In genomic region chr4:42961592-42961991, GRCm38 (mm10) we compare ENCODE assay signal across 9 mouse cellular contexts. TPM values are rescaled to one million over a fixed set of nuclear protein-coding genes. Genes with fewer than 3 reads are reported as not detected.
DNase-seq lines count a peak whose midpoint lies in the region; ATAC-seq and TF ChIP-seq lines count a peak whose summit lies in the region.
"Had no signal": no experiment of that assay in that cellular context is flagged by ENCODE, and none has a peak within 500 bp of the region (broad histone marks: within the 10 kb centered on the region; RNA-seq: fewer than 3 reads in every experiment).

No protein-coding gene starts in this region.

- H3K9me3 ChIP-seq in hindbrain, embryonic 11.5 days (ENCODE audit: control insufficient read depth, low read length), result no peaks in the 10 kb centered on the region
- H3K9me3 ChIP-seq in hindbrain, embryonic 13.5 days, result no peaks in the 10 kb centered on the region
- H3K9me3 ChIP-seq: stomach, embryonic 15.5 days had no signal

- no peak for ATAC-seq in hindbrain, embryonic 11.5 days (ENCODE audit: low FRiP score)
- ATAC-seq in hindbrain, embryonic 13.5 days (ENCODE audit: low FRiP score), result no peak
- peak; percentile 73 for ATAC-seq in activated CD4-positive, CD25-positive, alpha-beta regulatory T cell, adult 4 months

- no peak overlapping the region for H3ac ChIP-seq in C2C12 (ENCODE audit: control insufficient read depth, insufficient read length, low read depth)

- H3K4me2 ChIP-seq in hindbrain, embryonic 11.5 days (replicated peaks; ENCODE audit: low read depth, low read length), result no peak overlapping the region
- H3K4me2 ChIP-seq in hindbrain, embryonic 13.5 days, result no peak overlapping the region
- H3K4me2 ChIP-seq: stomach, embryonic 15.5 days had no signal

- H3K4me3 ChIP-seq in hindbrain, embryonic 11.5 days (ENCODE audit: low read depth, low read length), result no peak overlapping the region
- H3K4me3 ChIP-seq in hindbrain, embryonic 13.5 days, result no peak overlapping the region
- H3K4me3 ChIP-seq in C2C12 (ENCODE audit: insufficient read depth, poor library complexity, severe bottlenecking), result no peak overlapping the region
- H3K4me3 ChIP-seq: stomach, embryonic 15.5 days had no signal

- H3K27ac ChIP-seq in hindbrain, embryonic 11.5 days (ENCODE audit: low read depth, low read length), result no peak overlapping the region
- no peak overlapping the region for H3K27ac ChIP-seq in hindbrain, embryonic 13.5 days
- H3K27ac ChIP-seq: stomach, embryonic 15.5 days had no signal

- DNase-seq in hindbrain, embryonic 11.5 days (ENCODE audit: low spot score), result peak; percentile 73
- peak; percentile 52 for DNase-seq in embryo, embryonic 9.5 days (ENCODE audit: extremely low spot score)
- DNase-seq in kidney, postnatal 14 days, result peak; percentile 60
- DNase-seq in lung, postnatal 4 days, result peak; percentile 43 to 66
- peak; percentile 51 to 75 for DNase-seq in spleen, postnatal 4 days (ENCODE audit: low spot score in 2 of 2)

- no peaks in the 10 kb centered on the region for H3K4me1 ChIP-seq in hindbrain, embryonic 11.5 days (replicated peaks; ENCODE audit: control insufficient read depth, insufficient read depth, low read length)
- H3K4me1 ChIP-seq in hindbrain, embryonic 13.5 days (replicated peaks), result peaks cover 4% of the 10 kb centered on the region; the same call in 1 of the 2 replicates

- 35% methylated on average over 4 of the region's 4 CpGs for WGBS in hindbrain, embryonic 11.5 days
- 31% methylated on average over 4 of the region's 4 CpGs for WGBS in hindbrain, embryonic 13.5 days

- TF ChIP-seq CTCF in C2C12 (IDR thresholded peaks at IDR 0.05; ENCODE audit: control insufficient read depth, insufficient read depth, insufficient read length), result peak; percentile 35

- H3K27me3 ChIP-seq in hindbrain, embryonic 11.5 days (ENCODE audit: control insufficient read depth, insufficient read depth, low read length), result no peaks in the 10 kb centered on the region
- H3K27me3 ChIP-seq in hindbrain, embryonic 13.5 days, result 0 out of 2 replicates have a peak, but pooled peaks cover 2% of the 10 kb centered on the region
- no peaks in the 10 kb centered on the region for H3K27me3 ChIP-seq in C2C12 (ENCODE audit: control insufficient read depth, insufficient read depth, insufficient read length)
- H3K27me3 ChIP-seq: stomach, embryonic 15.5 days had no signal

- no peaks in the 10 kb centered on the region for H3K79me3 ChIP-seq in C2C12 (ENCODE audit: low read depth)

- H3K79me2 ChIP-seq in C2C12 (ENCODE audit: control insufficient read depth, insufficient read depth), result no peaks in the 10 kb centered on the region

- peaks cover 4% of the 10 kb centered on the region; the same call in 1 of the 2 replicates for H3K36me3 ChIP-seq in hindbrain, embryonic 11.5 days (ENCODE audit: control insufficient read depth, insufficient read depth, low read length)
- H3K36me3 ChIP-seq in hindbrain, embryonic 13.5 days, result peaks cover 30% of the 10 kb centered on the region
- H3K36me3 ChIP-seq in C2C12 (ENCODE audit: control insufficient read depth, insufficient read depth), result no peaks in the 10 kb centered on the region

- H3K9ac ChIP-seq in hindbrain, embryonic 11.5 days (ENCODE audit: low read depth, low read length), result no peak overlapping the region
- no peak overlapping the region for H3K9ac ChIP-seq in hindbrain, embryonic 13.5 days
- H3K9ac ChIP-seq: stomach, embryonic 15.5 days had no signal

TF ChIP-seq in C2C12, 6 proteins besides CTCF, POLR2A, EP300 and RAD21:
- no peak for TF ChIP-seq MYOG (IDR thresholded peaks at IDR 0.05; ENCODE audit: control insufficient read depth, extremely low read depth, insufficient read length)
- no peak for TF ChIP-seq MYOD1 (IDR thresholded peaks at IDR 0.05; ENCODE audit: control insufficient read depth, insufficient read length, low read depth)
- no peak for TF ChIP-seq FOSL1 (IDR thresholded peaks at IDR 0.05; ENCODE audit: insufficient read depth, low read length, poor library complexity, severe bottlenecking)
- no peak for TF ChIP-seq MAX (IDR thresholded peaks at IDR 0.05)
- TF ChIP-seq CEBPB (IDR thresholded peaks at IDR 0.05; ENCODE audit: low read depth), result no peak
- TF ChIP-seq USF1 (IDR thresholded peaks at IDR 0.05; ENCODE audit: low read depth), result no peak

RNA-seq across cellular contexts. Expression of gene 1700022I11Rik, which starts 7.8 kb away (rescaled TPM):
- 0.27 and 0.40 TPM in 2 replicates for polyA plus RNA-seq in hindbrain, embryonic 11.5 days (2014; fragmentation: Nextera tagmentation; extraction: Ambion mirVana)
- 0.63 and 0.70 TPM in 2 replicates for polyA plus RNA-seq in hindbrain, embryonic 13.5 days (2015; fragmentation: Nextera tagmentation; extraction: Ambion mirVana)
- polyA plus RNA-seq in C2C12 (2012; fragmentation: generic; extraction: Trizol), result 0.48 TPM
- under 1 TPM in 1 of 2 experiments, not detected in 1; 0.25 TPM for polyA plus RNA-seq in activated CD4-positive, CD25-positive, alpha-beta regulatory T cell, adult 4 months (2017; shearing (Covaris generic))

RNA-seq across cellular contexts. Expression of gene Dnajb5, which starts 12.0 kb away (rescaled TPM):
- 23.6 and 24.4 TPM in 2 replicates for polyA plus RNA-seq in hindbrain, embryonic 11.5 days (2014; fragmentation: Nextera tagmentation; extraction: Ambion mirVana)
- 51.0 and 51.2 TPM in 2 replicates for polyA plus RNA-seq in hindbrain, embryonic 13.5 days (2015; fragmentation: Nextera tagmentation; extraction: Ambion mirVana)
- 5.3 TPM for polyA plus RNA-seq in C2C12 (2012; fragmentation: generic; extraction: Trizol)
- 1 to 10 TPM; 6.0 to 7.2 TPM for polyA plus RNA-seq in activated CD4-positive, CD25-positive, alpha-beta regulatory T cell, adult 4 months (2017; shearing (Covaris generic))

RNA-seq across cellular contexts. Expression of gene Vcp, which starts 38.7 kb away (rescaled TPM):
- polyA plus RNA-seq in hindbrain, embryonic 11.5 days (2014; fragmentation: Nextera tagmentation; extraction: Ambion mirVana), result 613 and 675 TPM in 2 replicates
- polyA plus RNA-seq in hindbrain, embryonic 13.5 days (2015; fragmentation: Nextera tagmentation; extraction: Ambion mirVana), result 524 and 526 TPM in 2 replicates
- 319 TPM for polyA plus RNA-seq in C2C12 (2012; fragmentation: generic; extraction: Trizol)
- polyA plus RNA-seq in activated CD4-positive, CD25-positive, alpha-beta regulatory T cell, adult 4 months (2017; shearing (Covaris generic)), result 100 to 1,000 TPM; 146 TPM

RNA-seq across cellular contexts. Expression of gene Phf24, which starts 45.1 kb away (rescaled TPM):
- 3.0 and 4.4 TPM in 2 replicates for polyA plus RNA-seq in hindbrain, embryonic 11.5 days (2014; fragmentation: Nextera tagmentation; extraction: Ambion mirVana)
- polyA plus RNA-seq in hindbrain, embryonic 13.5 days (2015; fragmentation: Nextera tagmentation; extraction: Ambion mirVana), result 21.7 and 23.0 TPM in 2 replicates
- not detected for polyA plus RNA-seq in C2C12 (2012; fragmentation: generic; extraction: Trizol)
- under 1 TPM in 1 of 2 experiments, not detected in 1; 0.14 TPM for polyA plus RNA-seq in activated CD4-positive, CD25-positive, alpha-beta regulatory T cell, adult 4 months (2017; shearing (Covaris generic))

RNA-seq across cellular contexts. Expression of gene Fancg, which starts 48.7 kb away (rescaled TPM):
- 14.9 and 22.0 TPM in 2 replicates for polyA plus RNA-seq in hindbrain, embryonic 11.5 days (2014; fragmentation: Nextera tagmentation; extraction: Ambion mirVana)
- polyA plus RNA-seq in hindbrain, embryonic 13.5 days (2015; fragmentation: Nextera tagmentation; extraction: Ambion mirVana), result 20.0 and 21.9 TPM in 2 replicates
- 3.2 TPM for polyA plus RNA-seq in C2C12 (2012; fragmentation: generic; extraction: Trizol)
- polyA plus RNA-seq in activated CD4-positive, CD25-positive, alpha-beta regulatory T cell, adult 4 months (2017; shearing (Covaris generic)), result 10 to 100 TPM; 16.5 to 27.4 TPM
